Comparison of ENCODE assay signal across 7 mouse cellular contexts in genomic region chr6:121013750-121014149, GRCm38 (mm10).
DNase-seq lines count a peak whose midpoint lies in the region.

No protein-coding gene starts in this region.

- DNase-seq in spleen, adult 18-20 months = peak; percentile 25 to 48
- DNase-seq in spleen, adult 12 weeks (ENCODE audit: low spot score) = no peak
- DNase-seq in brain, adult 2 months (ENCODE audit: low read depth, low spot score) = peak; percentile 75
- peak; percentile 44 to 63 for DNase-seq in gastrocnemius, postnatal 4 days (ENCODE audit: low spot score in 2 of 2)
- peak; percentile 15 to 25 for DNase-seq in kidney, adult 8-10 months
- peak; percentile 73 to 77 for DNase-seq in lung, postnatal 4 days
- DNase-seq in thymus, postnatal 0 days (ENCODE audit: low spot score) = peak; percentile 40
